Mouse (Mus musculus) erythroblast, adult 5-6 weeks (primary cell): ENCODE results near the gene Tfap2e. TPM values are rescaled to one million over a fixed set of nuclear protein-coding genes. Genes with fewer than 3 reads are reported as not detected.

Source experiments
- ATAC-seq: replicated peaks from 2 replicates; pipeline ENCODE4 v1.8.0; 2016; ENCODE audit warnings: moderate number of reproducible peaks, mild to moderate bottlenecking, moderate TSS enrichment, inconsistent platforms; ENCODE audit not compliant: poor library complexity, low FRiP score, severe bottlenecking
- total RNA-seq, 2 experiments: library from RNA; stranded (forward) in 1 of 2; stranded (reverse) in 1 of 2; fragments of 150-400 nt in 1 of 2; fragments of 200-764, 138-1000 nt in 1 of 2; gene quantifications; 2 replicates each; pipeline versions ENCODE4 v1.2.3 to v1.2.4; 2015 to 2017; ENCODE audit warnings: low replicate concordance in 2 of 2

Tfap2e gene
- not detected in 2 replicates for total RNA-seq (2015; ENCODE audit: low replicate concordance)
- total RNA-seq (2017; ENCODE audit: low replicate concordance), result not detected in 2 replicates

DNA sequence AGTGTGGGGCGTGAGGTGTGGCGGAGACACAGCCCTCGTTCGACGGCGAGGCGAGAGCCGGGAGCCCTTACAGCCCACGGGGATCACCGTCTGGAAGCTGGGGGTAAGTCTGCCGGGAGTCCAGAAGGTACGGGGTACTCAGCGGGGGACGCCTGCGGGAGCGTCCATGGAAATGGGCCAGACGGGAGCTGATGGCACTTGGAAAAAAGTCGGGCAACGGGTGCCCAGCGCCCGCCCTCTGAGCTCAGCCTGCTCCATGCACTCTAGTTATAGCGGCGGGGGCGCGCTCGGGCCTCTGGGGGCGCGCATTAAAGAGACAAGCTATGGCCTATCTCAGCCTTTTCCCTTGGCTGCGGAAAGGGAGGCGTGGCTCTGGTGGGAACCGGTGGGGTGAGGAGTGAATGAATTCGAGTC, at the start of gene Tfap2e:
Tfap2e (minus strand) TSS at position 240 of the 414 bp plus-strand sequence.
- no peak for ATAC-seq

DNA sequence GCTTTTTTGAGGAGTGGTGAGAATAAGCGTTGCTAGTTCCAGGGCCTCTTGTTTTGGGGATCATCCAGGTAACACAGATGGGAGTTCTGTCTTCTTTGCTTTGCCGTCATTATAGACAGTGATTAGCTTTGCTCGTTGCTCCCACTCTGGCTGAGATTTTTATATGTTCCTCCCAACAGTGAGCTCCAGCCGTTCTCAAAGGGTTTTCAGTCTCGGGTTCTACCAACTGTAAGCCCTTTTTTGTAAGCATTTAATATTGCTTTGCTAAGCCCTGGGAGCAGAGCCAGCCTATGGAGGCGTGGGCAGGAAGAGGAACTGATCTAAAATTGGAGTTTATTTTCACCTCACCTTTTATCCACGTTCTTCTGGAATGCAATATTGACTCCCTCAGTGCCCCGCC, 47.0 kb upstream of the Tfap2e start:
- no peak for ATAC-seq

DNA sequence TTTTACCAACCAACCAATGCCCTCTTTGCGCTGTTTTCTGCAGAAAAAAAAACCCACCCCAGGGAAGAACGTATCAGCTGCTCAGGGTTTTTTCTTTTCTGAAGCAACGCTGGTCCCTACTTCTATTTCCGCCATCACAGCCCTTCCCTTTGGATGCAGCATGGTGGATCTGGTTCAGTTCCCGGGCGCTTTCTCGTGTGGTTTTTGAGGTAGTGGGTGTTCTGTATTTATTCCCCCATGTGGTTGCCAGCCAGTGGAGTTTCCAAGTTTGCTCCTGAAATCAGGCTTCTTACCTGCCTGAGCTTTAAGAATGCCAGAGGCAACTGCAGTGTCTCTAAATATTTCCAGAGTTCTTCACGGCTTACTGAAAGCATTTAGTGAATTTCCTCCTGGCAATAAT, 46.5 kb upstream of the Tfap2e start:
- ATAC-seq, result no peak

DNA sequence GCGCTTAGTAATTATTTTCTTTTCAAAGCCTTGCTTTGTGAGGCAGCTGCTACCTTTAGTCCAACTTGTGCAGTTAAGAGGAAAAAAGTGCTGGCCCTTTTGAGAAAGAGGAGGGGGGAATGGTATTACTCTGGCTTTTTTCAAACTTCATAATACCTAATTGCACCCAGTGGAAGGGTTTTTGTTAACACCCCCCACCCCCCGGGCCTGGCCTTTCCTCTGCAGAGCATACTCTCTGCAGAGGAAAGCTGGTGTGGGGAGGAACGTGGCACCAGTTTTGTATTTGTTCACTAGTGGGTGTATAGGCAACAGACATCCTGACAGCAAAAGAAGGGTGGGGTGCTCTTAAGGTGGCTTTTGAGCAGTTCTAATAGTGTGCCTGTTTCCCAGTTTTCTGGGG, 45.8 kb upstream of the Tfap2e start:
- ATAC-seq, result no peak

DNA sequence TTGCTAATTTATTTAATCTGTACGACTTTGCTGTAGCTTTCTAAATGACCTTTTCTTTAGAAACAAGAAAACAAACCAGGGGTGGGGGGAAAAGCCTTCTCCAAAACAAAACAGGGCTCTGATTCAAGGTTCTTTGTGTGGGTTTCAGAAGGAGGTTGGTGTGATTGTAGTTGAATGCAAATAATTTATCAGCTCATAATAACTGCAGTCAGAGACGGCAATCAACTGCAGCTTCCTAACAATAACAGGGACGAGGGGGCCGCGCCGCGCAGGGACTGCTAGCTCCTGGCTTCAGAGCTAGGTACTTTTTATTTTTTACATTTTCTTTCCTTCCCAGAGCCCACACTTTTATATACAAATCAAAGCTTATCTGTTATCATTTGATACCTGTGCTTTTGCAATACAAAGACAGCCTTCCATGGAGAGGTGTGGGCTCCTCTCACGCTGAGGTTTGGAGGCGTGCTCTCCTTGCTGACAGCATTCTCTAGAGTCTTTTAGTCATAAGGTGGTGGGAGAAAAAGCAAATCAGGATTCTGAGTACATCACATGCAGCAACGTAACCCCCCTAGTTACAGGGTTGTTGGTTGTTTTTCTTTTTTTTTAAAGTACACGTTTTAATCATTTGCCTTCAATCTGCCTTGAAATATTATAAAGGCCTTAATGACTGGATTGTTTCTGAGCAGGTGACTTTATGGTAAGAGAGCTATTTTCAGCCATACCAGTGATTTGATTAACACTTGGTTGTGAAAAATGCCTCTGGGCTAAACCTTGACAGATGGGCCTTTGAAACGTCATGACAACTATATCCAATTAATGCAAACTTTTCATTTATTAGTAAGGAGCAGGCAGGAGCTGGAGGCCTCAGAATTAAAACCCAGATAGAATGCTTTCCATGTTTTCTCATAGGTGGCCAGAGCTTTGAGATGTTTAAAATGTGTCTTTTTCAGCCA, 44.1 kb upstream of the Tfap2e start:
- no peak for ATAC-seq

DNA sequence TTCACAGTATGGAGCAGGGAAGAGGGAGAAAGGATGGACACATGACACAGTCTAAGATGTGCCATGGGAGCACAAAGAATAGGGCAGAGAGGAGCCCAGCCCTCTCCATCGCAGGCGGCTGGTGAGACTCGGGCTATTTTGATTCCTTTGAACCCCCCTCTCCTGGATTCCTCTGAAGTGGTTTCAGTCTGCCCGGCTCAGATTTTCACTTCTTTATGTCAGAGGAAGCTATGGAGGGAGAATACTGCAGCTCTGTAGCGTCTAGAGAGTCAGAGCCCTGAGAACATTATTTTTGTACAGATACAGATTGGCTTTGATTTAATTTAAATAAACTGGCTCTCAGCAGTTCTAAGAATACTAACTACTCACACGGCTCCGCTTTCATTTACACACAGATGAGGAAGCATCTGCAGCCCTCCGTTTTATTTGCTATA, 43.1 kb upstream of the Tfap2e start:
- no peak for ATAC-seq

DNA sequence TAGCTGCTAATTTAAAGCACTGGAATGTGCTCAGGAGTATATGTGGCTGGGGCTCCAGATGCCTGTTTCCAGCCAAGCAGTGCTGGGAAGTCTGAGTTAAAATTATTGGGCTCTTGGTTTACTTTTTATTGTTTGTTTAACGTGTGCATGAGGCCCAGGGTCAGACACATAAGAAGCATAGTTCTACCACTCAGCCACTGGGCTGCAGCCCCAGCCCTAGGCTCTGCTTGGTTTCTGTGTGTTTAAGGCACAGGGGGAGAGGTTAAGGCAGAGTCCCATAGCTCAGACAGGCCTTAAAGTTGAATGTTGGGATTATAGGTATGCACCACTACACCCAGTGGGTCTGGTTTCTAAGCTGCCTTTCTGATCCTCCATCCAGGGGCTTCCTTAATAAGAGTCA, 39.1 kb upstream of the Tfap2e start:
- no peak for ATAC-seq

DNA sequence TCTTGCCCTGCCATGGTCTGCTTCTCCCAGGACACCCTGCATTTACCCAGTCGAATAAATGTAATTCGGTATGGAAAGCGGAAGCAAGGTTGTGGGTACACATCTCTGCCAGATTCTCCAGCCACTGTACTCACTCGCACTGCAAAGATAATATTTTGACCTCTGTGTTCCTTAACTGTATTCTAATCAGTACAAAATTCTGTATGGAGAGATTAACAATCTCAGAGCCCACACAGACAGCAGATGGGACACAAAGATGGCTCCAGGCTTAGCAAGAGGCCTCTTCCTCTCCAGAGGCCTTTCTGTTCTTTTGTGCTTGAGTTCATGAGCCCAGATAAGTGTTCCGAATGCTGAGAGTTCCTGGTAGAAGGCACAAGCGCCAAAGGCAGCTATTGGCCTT, 37.8 kb upstream of the Tfap2e start:
- no peak for ATAC-seq

DNA sequence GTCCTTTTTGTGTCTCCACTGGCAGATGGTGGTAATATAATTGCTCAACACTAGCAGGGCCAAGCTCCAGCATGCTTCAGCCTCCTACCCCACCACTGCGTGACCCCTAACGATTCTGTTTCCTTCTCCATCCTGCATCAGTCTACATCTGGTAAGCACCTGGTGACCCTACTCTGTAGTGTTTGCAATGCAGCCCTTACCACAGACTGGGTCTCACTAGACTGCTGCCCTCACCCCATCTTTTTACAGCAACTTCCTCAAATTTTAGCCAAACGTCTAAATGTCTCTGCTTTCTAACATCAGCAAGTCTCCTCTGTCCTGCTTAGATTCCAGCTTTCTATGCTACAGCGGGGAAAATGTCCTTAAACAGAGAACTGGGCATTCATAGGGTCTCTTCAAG, 34.8 kb upstream of the Tfap2e start:
- ATAC-seq, result no peak

DNA sequence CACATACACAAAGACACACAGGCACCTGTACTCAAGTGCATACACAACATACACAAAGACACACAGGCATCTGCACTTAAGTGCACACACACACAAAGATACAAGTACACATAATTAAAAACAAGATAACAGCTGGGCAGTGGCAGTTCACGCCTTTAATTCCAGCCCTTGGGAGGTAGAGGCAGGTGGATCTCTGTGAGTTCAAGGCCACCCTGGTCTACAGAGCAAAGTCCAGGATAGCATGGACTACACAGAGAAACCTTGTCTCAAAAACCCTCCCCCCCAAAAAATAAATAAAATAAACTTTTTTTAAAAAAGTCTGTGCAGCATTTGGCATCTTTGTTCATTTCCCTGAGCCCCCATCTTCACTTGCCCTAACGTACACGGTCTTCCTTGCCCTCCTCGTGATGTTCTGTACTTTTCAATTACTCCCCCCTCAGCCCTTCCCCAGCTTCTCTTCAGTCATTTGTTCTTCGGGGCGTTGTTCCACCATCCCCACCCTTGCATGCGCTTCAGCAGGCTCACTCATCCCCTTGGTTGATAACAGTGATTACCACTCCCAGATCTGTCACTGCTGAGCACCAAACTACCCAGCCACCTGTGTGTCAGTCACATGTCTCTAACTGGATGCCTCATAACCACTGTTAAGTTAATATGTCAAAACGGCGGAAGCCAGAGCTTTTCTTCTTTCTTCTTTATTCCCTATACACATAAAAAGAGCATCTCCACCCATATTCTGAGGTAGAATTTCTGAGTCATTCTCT, 33.9 kb upstream of the Tfap2e start:
- ATAC-seq, result no peak

DNA sequence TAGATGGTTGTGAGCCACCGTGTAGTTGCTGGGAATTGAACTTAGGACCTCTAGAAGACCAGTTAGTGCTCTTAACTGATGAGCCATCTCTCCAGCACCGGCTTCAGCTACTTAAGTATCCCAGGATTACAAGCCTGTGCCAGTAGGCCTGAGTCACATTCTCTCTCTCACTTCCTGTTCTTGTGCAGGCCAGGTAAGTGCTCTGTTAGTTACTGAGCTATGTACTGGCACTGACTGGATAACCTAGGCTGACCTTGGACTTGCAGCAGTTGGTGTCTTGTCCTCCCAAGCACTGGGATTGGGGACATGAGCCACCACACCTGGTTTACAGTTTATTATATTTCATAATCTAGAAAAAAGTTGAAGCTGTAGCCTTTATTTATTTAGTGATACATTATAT, 27.4 kb upstream of the Tfap2e start:
- no peak for ATAC-seq

DNA sequence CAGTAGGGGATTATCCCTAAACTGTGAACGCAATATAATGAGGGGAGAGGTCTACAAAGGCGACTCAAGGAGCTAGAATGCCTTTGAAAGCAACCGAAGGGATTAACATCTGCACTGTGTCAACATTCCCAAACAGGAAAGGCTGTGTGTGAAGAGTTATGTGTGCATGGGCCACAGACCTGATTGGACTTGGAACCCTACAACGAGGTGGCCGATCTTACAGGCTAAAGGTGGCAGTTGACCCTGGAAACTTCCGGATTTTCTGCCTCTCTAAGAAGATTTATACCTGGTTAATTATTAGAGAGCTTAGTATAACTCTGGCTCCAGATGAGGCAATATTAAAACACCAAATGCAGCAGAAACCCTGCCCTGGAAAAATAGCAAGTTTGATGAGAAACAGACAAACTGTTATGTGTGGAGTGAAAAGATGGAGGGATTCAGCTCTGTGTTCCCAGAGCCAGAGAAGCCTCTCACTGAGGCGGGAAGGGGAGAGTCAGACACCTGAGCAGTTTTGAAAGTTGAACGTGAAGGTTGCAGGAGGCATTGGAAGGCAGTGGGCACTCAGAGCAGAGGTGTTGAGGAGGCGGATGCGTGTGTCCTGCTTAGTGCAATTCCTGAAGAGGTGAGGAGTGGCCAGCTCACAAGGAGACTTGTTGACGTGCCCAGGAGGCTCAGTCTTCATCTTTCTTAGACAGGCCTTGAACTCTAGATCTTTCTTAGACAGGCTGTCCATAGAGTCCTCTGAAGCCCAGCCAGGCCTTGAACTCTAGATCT, 26.7 kb upstream of the Tfap2e start:
- no peak for ATAC-seq

DNA sequence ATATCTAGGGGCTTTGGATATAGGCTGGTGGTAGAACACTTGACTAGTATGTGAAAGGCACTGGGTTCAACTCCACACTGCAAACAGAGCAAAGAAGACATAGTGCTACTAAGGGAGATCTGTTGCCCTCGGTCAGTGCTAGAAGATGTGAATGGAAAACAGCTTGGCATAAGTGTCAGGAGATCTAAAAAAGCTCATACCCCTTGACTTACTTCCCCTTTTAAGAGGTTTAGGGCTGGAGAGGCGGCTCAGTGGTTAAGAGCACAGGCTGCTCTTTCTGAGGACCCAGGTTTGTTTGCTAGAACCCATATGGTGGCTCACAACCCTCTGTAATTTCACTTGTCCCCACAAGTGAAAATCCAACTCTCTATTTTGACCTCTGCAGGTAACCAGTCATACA, 23.4 kb upstream of the Tfap2e start:
- ATAC-seq, result no peak

DNA sequence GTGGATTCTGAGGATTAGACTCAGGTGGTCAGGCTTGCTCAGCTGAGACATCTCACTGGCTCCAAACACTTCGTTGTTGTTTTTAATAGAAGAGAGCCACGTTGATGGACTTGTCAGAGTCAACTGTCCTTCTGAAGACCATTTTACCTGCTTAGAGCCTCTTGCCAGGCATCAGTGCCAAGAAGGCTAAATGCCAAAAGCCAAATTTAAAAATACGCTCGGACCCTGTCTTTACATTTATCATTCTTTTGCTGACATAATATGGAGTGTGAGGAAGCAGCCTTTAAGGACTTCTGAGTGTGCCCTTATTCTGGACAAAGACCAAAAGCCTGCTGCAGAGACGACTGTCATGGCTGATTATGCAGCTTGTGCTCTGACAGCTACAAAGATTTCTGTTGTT, 22.3 kb upstream of the Tfap2e start:
- ATAC-seq, result no peak

DNA sequence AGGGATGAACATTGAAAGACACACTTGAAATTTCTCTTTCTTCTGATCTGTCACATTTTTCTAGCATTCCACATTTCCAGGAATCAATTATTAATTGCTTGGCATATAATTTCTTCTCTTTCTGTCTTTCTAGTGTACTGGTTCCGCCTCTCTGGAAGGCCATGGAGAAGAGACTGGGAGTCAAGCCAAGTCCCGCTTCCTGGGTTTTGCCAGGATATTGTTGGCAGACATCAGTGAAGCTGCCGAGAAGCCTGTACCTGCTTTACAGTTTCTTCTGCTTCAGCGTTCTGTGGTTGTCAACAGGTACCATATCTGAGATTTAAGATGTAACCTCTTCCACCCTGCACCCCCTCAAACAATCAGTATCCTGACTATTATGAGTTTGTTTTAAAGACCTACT, 20.7 kb upstream of the Tfap2e start:
- ATAC-seq, result no peak

DNA sequence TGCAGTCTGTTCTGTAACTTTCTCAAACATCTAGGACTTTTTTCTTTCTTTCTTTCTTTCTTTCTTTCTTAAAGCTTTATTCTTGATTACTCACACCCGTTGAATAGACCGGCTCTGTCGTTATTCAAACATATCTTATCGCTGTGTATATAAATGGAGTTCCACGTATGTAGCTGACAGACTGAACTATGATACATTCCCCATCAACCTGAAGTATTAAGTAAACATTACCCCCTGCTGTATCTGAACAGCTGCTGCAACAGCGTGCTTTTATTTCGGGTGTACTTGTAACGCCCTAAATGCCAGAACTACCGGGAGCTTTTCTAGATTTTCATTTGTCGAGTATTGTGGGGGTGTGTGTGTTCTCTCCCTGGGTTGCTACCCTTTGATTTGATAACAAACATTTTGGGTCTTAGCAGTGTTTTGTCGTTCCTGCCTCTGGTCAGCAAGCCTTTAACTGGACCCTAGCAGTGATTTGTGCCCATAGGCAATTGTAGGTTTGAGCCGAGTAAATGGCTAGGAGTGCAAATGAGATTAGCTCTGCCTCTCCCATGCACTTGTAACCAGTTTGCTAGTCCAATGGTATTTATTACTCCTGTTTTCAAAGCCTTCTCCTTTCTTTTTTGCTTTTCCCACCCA, 18.8 kb upstream of the Tfap2e start:
- ATAC-seq, result no peak

DNA sequence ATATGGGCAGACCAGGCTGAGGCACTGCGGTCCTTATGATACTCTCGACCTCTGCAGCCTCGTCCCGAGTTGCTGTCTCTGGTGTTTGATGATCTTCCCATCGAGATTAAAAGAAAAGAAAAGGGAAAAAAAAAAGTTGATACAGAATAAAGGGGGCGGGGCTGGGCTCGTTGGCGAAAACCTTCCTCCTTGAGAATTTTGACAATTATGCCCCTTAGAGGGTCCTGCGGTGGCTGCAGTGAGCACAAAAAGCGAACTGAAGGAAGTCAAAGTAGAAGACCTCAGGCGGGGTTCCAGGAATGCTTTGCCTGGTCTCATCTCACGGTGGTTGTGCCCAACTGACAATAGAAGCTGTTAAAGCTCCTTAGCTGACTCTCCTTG, 18.2 kb upstream of the Tfap2e start:
- ATAC-seq, result no peak

DNA sequence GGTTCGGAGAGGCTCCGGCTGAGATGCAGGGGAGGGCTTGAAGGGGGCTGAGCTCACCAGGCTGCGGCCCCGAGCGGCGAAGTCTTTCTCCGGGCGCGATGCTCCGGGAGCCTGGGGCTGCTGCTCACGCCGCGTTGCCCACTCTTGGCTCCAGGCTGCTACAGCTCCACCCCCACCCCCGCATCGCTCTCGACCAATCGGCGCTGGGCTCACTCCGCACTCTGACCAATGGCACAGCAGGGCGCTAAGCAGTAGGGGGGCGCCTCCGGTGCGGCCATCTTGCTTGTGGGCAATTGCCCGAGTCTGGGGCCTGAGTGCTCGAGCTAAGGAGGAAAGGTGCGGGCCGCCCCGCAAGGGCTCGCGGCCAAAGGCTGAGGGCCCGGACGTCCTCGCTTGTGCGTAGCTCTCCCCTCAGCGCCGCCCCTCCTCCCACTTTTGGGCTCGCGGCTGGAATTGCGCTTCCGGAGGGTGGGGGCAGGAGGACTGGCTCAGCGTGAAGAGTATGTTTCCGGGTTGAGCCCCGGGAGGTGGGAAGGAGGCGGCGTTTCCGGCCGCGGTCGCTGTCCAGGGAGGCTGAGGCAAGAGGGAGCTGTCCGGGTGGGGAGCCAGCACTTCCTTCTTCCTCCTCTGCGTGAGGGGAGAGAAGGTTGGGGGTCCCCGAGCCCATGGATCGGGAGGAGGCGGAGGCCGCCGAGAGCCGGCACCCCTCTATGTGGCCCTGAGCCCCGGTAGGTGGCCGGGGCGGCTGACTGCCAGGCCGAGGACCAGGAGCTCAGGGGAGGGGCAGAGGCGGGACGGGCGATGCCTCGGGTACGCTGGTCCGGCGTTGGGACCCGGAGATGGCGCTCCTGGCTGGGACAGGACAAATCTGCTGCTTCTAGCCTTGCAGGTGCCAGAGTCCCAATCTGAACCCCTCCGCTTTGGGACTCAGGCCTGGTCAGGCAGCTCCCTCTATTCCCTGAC, 17.5 kb upstream of the Tfap2e start, which contains the start of the genes Ncdn and AU040320:
Ncdn (minus strand) TSS at position 171 of the 963 bp plus-strand sequence.
AU040320 (plus strand) TSS at position 277 of the 963 bp plus-strand sequence.
- ATAC-seq, result peak; percentile 96
